Mouse (Mus musculus): ENCODE data around the gene Dhx15.
"Not testable (repeated sequence)": the region's sequence is repeated elsewhere in the genome, so short reads cannot be mapped to it uniquely, and the experiment has no call there.

Dhx15 gene

GRCm38 (mm10) chr5:52190371-52191179 lies at the start of gene Dhx15:
TSS of gene Dhx15 (minus strand) at chr5:52190514.
- peak; percentile 97 for DNase-seq (ENCODE audit: low read depth, low spot score)

- DNase-seq (ENCODE audit: low read depth, low spot score), result no peak
Observed at GRCm38 (mm10) chr5:52238877-52239276, 48.6 kb upstream of the Dhx15 start.

GRCm38 (mm10) chr5:52237956-52238735 lies 47.8 kb upstream of the Dhx15 start:
- DNase-seq (ENCODE audit: low read depth, low spot score), result no peak

- DNase-seq (ENCODE audit: low read depth, low spot score), result not testable (repeated sequence)
Observed at GRCm38 (mm10) chr5:52236585-52236984, 46.3 kb upstream of the Dhx15 start.

GRCm38 (mm10) chr5:52234570-52234969 lies 44.3 kb upstream of the Dhx15 start:
- no peak for DNase-seq (ENCODE audit: low read depth, low spot score)

- DNase-seq (ENCODE audit: low read depth, low spot score), result no peak
Observed at GRCm38 (mm10) chr5:52233891-52234290, 43.6 kb upstream of the Dhx15 start.

- DNase-seq (ENCODE audit: low read depth, low spot score), result no peak
Observed at GRCm38 (mm10) chr5:52232611-52233010, 42.3 kb upstream of the Dhx15 start.

GRCm38 (mm10) chr5:52232199-52232598 lies 41.9 kb upstream of the Dhx15 start:
- DNase-seq (ENCODE audit: low read depth, low spot score), result no peak

GRCm38 (mm10) chr5:52230466-52230865 lies 40.2 kb upstream of the Dhx15 start:
- no peak for DNase-seq (ENCODE audit: low read depth, low spot score)

GRCm38 (mm10) chr5:52226677-52227076 lies 36.4 kb upstream of the Dhx15 start:
- DNase-seq (ENCODE audit: low read depth, low spot score), result no peak

- no peak for DNase-seq (ENCODE audit: low read depth, low spot score)
Observed at GRCm38 (mm10) chr5:52221596-52221995, 31.3 kb upstream of the Dhx15 start.

- no peak for DNase-seq (ENCODE audit: low read depth, low spot score)
Observed at GRCm38 (mm10) chr5:52220013-52220804, 29.9 kb upstream of the Dhx15 start.

- DNase-seq (ENCODE audit: low read depth, low spot score), result no peak
Observed at GRCm38 (mm10) chr5:52218238-52218637, 27.9 kb upstream of the Dhx15 start.

- DNase-seq (ENCODE audit: low read depth, low spot score), result no peak
Observed at GRCm38 (mm10) chr5:52213143-52213900, 23.0 kb upstream of the Dhx15 start.

- DNase-seq (ENCODE audit: low read depth, low spot score), result no peak
Observed at GRCm38 (mm10) chr5:52191180-52191468, 810 bp upstream of the Dhx15 start.

GRCm38 (mm10) chr5:52189664-52190365 lies 499 bp downstream of the Dhx15 start:
- DNase-seq (ENCODE audit: low read depth, low spot score), result peak; percentile 83

GRCm38 (mm10) chr5:52188206-52188605 lies 2.1 kb downstream of the Dhx15 start:
- no peak for DNase-seq (ENCODE audit: low read depth, low spot score)

- DNase-seq (ENCODE audit: low read depth, low spot score), result no peak
Observed at GRCm38 (mm10) chr5:52177326-52177725, 13.0 kb downstream of the Dhx15 start.

GRCm38 (mm10) chr5:52168468-52168867 lies 21.8 kb downstream of the Dhx15 start:
- DNase-seq (ENCODE audit: low read depth, low spot score), result no peak

GRCm38 (mm10) chr5:52149138-52149537 lies 41.2 kb downstream of the Dhx15 start:
- peak; percentile 57 for DNase-seq (ENCODE audit: low read depth, low spot score)

- DNase-seq (ENCODE audit: low read depth, low spot score), result no peak
Observed at GRCm38 (mm10) chr5:52147141-52147540, 43.2 kb downstream of the Dhx15 start.

Data from CD4-positive, CD25-positive, alpha-beta regulatory T cell, adult 2 months (primary cell).